Mouse (Mus musculus) kidney, adult 2 months (tissue): ENCODE measurements around the gene Grik5.

Experiments used
- CTCF ChIP-seq: fragments of 200-500 bp; conservative IDR thresholded peaks from 2 replicates; pipeline ENCODE4 v1.5.1; 2011; ENCODE audit warnings: low read depth, mild to moderate bottlenecking, control low read depth, low read length, moderate library complexity, mixed read lengths; ENCODE audit not compliant: insufficient read depth, insufficient read length
- POLR2A ChIP-seq: fragments of 200-500 bp; IDR thresholded peaks from one replicate; pipeline ENCODE4 v1.6.1; 2011; ENCODE audit warnings: low read depth, low read length, control low read depth

DNA sequence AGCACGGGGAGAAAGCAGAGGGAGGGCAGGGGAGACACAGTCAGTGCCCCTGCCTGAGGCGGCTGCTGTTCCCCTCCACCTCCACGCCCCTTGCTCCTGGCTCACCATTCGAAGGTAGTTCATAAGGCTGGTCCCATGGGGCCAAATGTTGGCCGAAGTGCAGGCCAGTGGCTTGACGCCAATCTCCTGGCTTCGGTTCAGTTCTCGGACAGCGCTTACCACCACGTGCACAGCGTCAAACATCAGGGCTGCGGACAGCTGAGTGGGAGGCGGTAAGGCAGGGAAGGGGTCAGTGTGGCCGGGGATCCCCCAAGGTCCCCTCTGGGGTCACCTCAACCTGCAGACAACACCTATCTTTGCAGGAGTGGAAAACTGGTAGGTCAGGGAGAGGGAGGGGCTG lies 13.3 kb downstream of the Grik5 start:
- TF ChIP-seq POLR2A (no peak), CTCF (no peak)
